Mouse (Mus musculus) cerebellum, postnatal 36 days (tissue): ENCODE measurements at regions not wholly inside any gene's neighbourhood (a gene's known extent, or its start where the extent isn't known, plus 50 kb on each side); places are given as distances from the start of the nearest gene placed in this dataset.

Source experiments
- DNase-seq, 2 experiments: peaks; one replicate each; pipeline ENCODE4 v3.0.0; 2021 to 2022; ENCODE audit warnings: mixed read lengths in 2 of 2

DNA sequence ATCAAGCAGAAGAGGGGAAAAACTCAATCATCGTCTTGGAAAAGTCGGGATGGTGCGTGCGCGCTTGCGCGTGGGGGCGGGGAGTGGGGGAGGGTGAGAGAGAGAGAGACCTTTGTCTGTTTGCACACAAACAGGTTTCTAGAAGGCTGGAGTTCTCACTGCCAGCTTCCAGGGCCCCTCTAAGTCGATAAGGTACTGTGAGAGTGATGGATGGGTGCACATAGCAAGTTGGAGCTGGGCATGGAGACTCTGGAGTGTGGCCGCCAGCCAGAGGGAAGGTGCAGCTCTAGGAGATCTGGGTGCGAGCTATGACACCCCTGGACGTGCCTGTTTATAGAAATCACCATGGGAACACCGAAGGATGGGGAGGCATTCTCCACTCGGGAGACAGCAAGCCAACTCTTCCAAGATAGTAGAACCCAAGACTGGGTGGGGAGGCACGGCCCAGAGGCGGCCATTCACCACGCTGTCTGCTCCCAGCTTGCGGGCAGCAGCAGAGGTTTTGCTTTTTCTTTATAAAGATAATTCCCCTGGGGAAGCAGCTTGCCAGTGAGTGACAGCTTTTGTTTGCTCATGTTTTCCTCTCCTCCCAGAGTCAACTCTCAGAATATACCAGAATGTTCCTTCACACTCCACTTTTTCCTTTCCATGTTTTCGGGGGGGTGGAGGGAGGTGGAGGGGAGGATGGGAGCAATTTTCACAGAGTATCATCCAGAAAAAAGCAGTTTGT is 128.0 kb upstream of the Zfp703 start:
- DNase-seq = no peak

- no peak for DNase-seq
These were observed 125.0 kb upstream of the Zfp703 start for GRCm38 (mm10) chr8:26851871-26852800.

DNA sequence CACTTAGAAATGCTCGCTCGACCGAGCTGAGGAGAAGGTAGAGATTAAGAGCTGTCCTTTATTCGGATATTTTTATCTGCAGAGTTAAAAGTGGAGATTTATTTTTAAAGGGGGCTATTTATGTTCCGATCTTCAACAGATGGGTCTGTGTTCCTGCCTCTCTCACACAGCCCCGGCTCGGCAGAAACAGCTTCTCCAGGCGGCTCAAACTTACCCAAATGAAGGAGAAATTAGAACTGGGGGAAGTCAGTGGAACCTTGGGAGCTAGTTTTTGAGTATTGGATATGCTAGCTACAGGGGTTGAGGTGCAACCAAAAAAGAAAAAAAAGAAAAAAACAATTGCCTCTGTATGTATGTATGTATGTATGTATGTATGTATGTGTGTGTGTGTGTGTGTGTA is 124.2 kb upstream of the Zfp703 start:
- DNase-seq = no peak

DNA sequence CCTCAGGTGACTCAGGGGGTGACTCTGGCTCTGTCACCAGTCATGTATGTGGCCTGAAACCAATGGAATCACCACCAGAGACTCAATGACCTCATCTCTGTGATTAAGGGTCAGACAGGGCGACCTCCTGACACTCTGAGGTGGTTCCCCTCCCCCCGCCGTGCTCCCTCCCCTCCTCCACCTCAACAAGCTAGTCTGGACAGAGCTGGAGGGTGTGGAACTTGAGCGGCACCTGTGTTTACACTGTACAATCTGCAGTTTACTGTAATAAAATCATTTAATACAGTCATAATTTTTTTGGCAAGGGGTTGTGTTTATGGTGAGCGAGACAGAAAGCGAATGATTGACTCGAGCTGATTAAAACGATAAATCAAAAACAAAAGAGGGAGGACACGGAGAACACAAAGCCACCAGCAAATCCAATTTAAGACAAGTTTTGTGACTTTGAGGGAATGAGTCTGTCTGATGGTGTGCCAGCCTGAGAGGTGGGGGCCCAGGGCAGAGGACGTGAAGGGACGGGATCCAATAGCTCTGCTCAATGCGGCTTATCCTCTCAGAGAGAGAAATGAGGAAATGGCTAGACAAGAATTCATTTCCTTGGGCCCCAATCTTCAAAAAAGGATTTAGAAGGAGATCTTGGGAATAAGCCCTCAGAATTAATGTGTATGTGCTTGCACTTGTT is 122.4 kb upstream of the Zfp703 start:
- no peak for DNase-seq

DNA sequence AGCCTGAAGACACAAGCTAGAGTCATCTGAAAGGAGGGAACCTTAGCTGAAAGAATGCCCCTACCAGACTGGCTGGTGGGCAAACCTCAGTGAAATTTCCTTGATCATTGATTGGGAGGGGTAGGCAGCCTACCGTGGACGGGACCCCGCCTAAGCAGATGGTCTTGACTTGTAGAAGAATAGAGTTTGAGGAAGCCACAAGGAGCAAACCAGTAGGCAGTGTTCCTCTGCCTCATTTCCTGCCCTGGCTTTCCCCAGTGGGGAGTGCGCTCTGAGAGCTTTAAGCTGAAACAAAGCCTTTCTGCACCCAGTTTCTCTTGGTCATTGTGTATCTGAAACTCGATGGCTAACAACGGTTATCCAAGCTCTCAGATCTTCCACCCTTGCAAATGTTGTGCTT is 121.9 kb upstream of the Zfp703 start:
- DNase-seq = no peak

DNA sequence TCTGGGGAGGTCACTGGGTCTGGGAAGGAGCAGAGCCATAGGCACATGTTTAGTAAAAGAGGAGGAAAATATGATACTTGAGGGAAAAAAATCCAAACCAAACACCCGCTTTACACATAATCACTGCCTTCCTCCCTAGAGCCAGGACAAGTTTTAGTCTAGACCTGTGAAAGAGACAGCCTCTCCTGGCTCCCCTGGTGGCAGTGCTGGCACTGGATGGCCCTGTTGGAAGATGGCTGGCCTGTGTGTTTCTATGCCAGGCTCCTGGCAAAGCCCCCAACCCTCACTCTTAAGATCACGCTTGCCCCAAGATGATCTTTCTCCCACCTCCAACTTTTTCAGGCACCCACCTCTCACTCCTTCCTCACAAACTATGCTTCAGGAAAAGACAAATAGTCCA is 112.6 kb upstream of the Zfp703 start:
- no peak for DNase-seq

DNA sequence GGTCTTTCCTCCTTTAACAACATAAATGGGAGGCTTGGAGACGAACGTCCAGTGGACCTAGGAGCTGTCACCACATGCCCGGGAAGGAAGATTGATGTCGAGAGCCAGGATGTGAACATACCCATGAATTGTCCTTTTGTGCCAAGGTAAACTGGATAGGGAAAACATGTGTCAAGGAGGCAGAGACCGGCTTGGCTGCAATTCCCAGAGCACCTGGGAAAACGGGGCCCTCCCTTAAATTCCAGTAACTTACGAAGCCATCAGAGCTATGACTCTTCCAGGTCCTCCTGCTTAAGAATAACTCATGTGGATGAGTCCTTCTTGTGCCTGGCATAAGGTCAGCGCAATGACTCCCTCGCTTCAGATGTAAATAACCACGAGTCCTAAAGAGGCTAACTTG is 112.2 kb upstream of the Zfp703 start:
- no peak for DNase-seq

- DNase-seq = no peak
These were observed 108.8 kb upstream of the Zfp703 start for GRCm38 (mm10) chr8:26868101-26868848.

- DNase-seq = no peak
These were observed 108.3 kb upstream of the Zfp703 start for GRCm38 (mm10) chr8:26868849-26869110.

- DNase-seq = no peak
These were observed 105.3 kb upstream of the Zfp703 start for GRCm38 (mm10) chr8:26871838-26872237.

- no peak for DNase-seq
These were observed 104.7 kb upstream of the Zfp703 start for GRCm38 (mm10) chr8:26872382-26872781.

- no peak for DNase-seq
These were observed 104.3 kb upstream of the Zfp703 start for GRCm38 (mm10) chr8:26872815-26873214.

DNA sequence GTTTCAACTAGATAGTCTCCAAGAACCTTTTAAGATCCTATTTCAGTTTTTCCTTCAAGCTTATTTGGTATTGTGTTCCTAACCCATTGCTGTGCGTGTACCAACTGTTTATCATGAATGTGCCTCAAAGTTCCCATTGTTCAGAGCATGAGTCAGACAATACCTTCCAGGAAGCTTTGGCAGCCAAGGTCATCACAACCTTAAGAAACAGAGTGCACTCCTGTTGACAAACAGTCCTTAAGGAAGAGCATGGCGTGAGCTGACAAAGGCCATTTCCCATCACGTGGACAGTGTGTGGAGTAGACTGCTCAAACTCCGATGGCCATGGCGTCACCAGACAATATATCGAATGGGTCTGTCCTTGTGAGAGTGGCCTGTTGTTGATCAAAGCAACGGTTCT is 96.9 kb upstream of the Zfp703 start:
- no peak for DNase-seq

DNA sequence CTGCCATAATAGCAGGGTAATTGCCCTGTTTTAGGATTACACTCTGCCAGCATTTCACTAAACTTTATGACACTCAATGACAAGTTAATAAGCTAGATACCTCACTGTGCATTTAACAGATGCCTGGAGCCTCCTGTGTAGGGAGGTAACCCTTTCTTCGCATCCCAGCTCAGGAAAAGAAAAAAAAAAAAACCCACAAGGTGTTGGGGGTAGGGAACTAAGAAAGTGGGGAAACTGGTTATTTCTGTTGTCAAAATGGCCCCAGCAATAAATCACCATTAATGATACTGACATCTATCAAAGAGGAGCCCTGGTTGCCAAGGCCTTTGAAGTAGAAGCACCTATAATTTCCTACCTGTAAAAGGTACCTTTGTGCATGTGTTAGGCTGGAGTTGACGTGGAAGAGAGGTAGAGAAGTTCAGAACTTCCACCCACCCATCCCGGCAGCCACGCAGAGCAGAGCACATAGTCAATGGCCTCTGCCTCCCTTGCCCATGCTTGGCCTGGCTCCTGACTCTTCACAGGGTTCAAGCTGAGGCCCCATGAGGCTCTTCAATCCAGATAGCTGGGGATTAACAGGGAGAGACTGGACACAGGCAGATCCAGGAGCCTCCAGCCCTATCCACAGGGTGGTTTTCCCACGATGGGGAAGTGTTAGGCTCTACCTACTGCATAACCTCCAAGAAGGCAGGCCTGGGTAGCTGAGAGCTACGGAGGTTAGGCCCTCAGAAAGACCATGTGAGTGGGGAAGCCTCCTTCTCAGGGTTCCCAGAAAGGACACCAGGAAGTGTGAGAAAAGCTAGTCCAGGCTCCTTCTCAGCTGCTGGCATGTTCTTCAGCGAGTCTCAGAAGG is 95.6 kb upstream of the Zfp703 start:
- DNase-seq = no peak

- no peak for DNase-seq
These were observed 94.5 kb upstream of the Zfp703 start for GRCm38 (mm10) chr8:26882616-26883015.

GRCm38 (mm10) chr8:26883285-26883684 is 93.8 kb upstream of the Zfp703 start:
- no peak for DNase-seq

DNA sequence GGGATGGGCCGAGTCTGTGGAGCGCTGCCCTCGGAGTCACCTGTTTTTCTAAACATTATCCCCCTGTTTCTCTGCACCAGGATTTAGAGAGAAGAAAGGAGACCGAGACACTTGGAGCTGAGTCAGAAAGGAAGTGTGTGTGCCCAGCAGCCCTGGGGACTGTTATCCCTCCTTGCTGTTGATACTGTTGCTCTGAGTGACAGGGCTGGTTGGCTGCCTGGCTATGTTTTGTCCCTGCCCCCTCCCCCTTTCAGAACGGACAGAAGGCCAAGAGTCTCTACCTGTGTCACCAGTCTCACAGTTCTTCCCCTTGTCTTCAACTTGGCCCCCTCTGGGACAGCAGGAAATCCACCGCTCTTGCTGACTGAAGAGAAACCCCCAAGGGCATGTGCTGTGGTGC is 93.4 kb upstream of the Zfp703 start:
- no peak for DNase-seq

- DNase-seq = no peak
These were observed 92.8 kb upstream of the Zfp703 start for GRCm38 (mm10) chr8:26884350-26884749.

DNA sequence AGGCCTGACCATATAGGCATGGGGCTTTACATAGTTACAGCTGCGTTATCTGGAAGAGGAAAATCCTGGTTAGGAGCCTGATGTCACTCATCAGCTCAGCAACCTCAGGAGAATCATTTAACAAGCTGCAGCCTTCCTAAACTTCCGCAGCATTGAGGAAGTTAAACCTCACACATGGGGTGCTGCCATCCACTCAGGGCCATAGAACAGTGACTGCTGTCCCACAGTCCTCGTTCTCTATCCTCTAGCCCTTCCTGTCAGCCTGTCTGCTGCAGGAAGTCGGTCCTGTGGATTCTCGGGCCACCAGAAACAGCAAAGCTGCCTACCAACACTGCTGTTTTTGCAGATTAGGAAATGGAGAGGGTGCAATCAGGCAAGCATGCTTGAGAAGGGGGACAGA is 91.8 kb upstream of the Zfp703 start:
- no peak for DNase-seq

DNA sequence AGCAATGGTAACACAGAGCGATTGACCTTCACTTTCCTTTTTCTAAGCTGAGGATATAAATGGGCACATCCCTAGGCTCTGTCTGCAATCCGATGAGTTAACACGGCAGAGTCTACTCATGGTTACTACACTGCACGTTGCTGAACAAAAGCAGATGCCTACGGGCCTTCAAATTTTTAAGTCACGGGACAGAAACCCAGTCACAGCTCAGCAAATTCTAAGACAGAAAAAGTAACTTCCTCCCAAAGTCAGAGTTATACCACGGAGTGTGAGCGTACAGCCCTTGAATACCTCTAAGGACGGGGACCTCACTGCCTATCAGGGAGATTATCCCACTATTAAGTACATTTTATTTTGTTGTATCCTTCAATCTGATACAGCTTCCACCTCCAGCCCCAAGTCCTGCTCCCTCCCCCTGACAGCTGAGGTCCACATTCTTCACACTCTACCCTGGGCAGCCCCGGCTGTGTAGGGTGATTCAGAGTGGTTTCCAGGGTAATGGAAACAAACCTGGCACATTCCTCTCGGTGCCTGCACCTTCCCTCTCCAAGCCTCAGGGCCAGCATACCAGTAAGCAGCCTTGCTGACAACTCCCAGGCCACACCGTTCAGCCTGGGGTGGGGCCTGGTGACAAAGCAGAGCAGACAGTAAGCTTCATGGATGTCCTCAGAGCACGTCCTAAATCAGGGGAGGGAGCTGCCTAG is 90.2 kb upstream of the Zfp703 start:
- no peak for DNase-seq

DNA sequence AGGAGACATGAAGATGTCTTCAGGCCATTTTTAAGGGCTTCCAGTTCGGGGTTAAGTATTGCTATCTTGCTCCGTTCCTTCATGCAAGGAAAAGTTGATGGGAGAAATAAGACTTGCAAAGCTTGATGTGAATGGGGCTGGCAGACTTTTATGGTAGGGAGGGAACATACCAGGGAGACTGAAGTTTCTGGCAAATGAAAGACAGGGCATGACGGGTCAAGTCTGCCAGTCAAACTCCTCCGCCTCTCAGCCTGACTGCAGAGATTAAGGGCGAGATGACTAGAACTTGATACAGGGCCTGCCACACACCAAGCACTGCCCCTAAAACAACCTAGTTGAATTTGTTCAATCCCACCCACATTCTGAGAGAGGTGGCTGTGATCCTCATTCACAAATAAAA is 89.6 kb upstream of the Zfp703 start:
- no peak for DNase-seq

- no peak for DNase-seq
These were observed 89.1 kb upstream of the Zfp703 start for GRCm38 (mm10) chr8:26888050-26888449.
